Mouse (Mus musculus): ENCODE data around the gene Krtap29-1. TPM values are rescaled to one million over a fixed set of nuclear protein-coding genes. Genes with fewer than 3 reads are reported as not detected.

Krtap29-1 gene
- polyA plus RNA-seq, 2 experiments from 2014 or later, result not detected

- ATAC-seq, result no peak
Measured at GRCm38 (mm10) chr11:99937751-99938264, 41.0 kb downstream of the Krtap29-1 start.

- no peak for ATAC-seq
Measured at GRCm38 (mm10) chr11:99935991-99936390, 42.9 kb downstream of the Krtap29-1 start, which contains the start of gene Krtap31-2. Krtap31-2 (plus strand) TSS chr11:99936291.

Other genes starting within 250 kb of the Krtap29-1 start
- gene Gm14180, start 244.8 kb downstream of the Krtap29-1 start, polyA plus RNA-seq (2017; shearing (Covaris generic)), result not detected
- not detected for gene Gm11595, start 206.1 kb downstream of the Krtap29-1 start, polyA plus RNA-seq (2017; shearing (Covaris generic))
- not detected for gene Krtap4-8, start 198.3 kb downstream of the Krtap29-1 start, polyA plus RNA-seq (2017; shearing (Covaris generic))
- not detected for gene Krtap4-9, start 193.9 kb downstream of the Krtap29-1 start, polyA plus RNA-seq (2017; shearing (Covaris generic))
- gene Gm11596, start 185.6 kb downstream of the Krtap29-1 start, polyA plus RNA-seq (2017; shearing (Covaris generic)), result not detected
- not detected for gene Gm11569, start 180.1 kb downstream of the Krtap29-1 start, polyA plus RNA-seq (2017; shearing (Covaris generic))
- not detected for gene Gm11554, start 174.6 kb downstream of the Krtap29-1 start, polyA plus RNA-seq (2017; shearing (Covaris generic))
- not detected for gene Krtap4-13, start 169.2 kb downstream of the Krtap29-1 start, polyA plus RNA-seq (2017; shearing (Covaris generic))
- gene Gm11564, start 163.4 kb downstream of the Krtap29-1 start, polyA plus RNA-seq (2017; shearing (Covaris generic)), result not detected
- gene 2300003K06Rik, start 141.0 kb downstream of the Krtap29-1 start, polyA plus RNA-seq (2017; shearing (Covaris generic)), result not detected
- not detected for gene Krtap4-16, start 127.4 kb downstream of the Krtap29-1 start, polyA plus RNA-seq (2017; shearing (Covaris generic))
- not detected for gene Gm11568, start 121.1 kb downstream of the Krtap29-1 start, polyA plus RNA-seq (2017; shearing (Covaris generic))
- not detected for gene Gm11559, start 114.6 kb downstream of the Krtap29-1 start, polyA plus RNA-seq (2017; shearing (Covaris generic))
- not detected for gene Krtap9-1, start 105.7 kb downstream of the Krtap29-1 start, polyA plus RNA-seq (2017; shearing (Covaris generic))
- gene Gm11567, start 99.9 kb downstream of the Krtap29-1 start, polyA plus RNA-seq (2017; shearing (Covaris generic)), result not detected
- gene Krtap31-1, start 71.1 kb downstream of the Krtap29-1 start, polyA plus RNA-seq (2017; shearing (Covaris generic)), result not detected
- not detected for gene Gm11565, start 64.3 kb downstream of the Krtap29-1 start, polyA plus RNA-seq (2017; shearing (Covaris generic))
- not detected for gene Krtap31-2, start 42.8 kb downstream of the Krtap29-1 start, polyA plus RNA-seq (2017; shearing (Covaris generic))
- not detected for gene Krtap9-5, start 30.6 kb downstream of the Krtap29-1 start, polyA plus RNA-seq (2017; shearing (Covaris generic))
- gene Krtap16-1, start 7.5 kb upstream of the Krtap29-1 start, polyA plus RNA-seq (2017; shearing (Covaris generic)), result not detected
- not detected for gene Krtap17-1, start 14.9 kb upstream of the Krtap29-1 start, polyA plus RNA-seq (2017; shearing (Covaris generic))
- not detected for gene Krt33a, start 37.2 kb upstream of the Krtap29-1 start, polyA plus RNA-seq (2017; shearing (Covaris generic))
- not detected for gene Krt33b, start 50.8 kb upstream of the Krtap29-1 start, polyA plus RNA-seq (2017; shearing (Covaris generic))
- not detected for gene Krt34, start 62.5 kb upstream of the Krtap29-1 start, polyA plus RNA-seq (2017; shearing (Covaris generic))
- not detected for gene Krt31, start 71.5 kb upstream of the Krtap29-1 start, polyA plus RNA-seq (2017; shearing (Covaris generic))
- not detected for gene Krt32, start 109.2 kb upstream of the Krtap29-1 start, polyA plus RNA-seq (2017; shearing (Covaris generic))
- gene Krt35, start 117.2 kb upstream of the Krtap29-1 start, polyA plus RNA-seq (2017; shearing (Covaris generic)), result not detected
- not detected for gene Krt36, start 126.6 kb upstream of the Krtap29-1 start, polyA plus RNA-seq (2017; shearing (Covaris generic))
- gene Krt13, start 142.5 kb upstream of the Krtap29-1 start, polyA plus RNA-seq (2017; shearing (Covaris generic)), result not detected
- not detected for gene Krt15, start 156.9 kb upstream of the Krtap29-1 start, polyA plus RNA-seq (2017; shearing (Covaris generic))
- not detected for gene Krt19, start 169.6 kb upstream of the Krtap29-1 start, polyA plus RNA-seq (2017; shearing (Covaris generic))
- gene Krt9, start 214.2 kb upstream of the Krtap29-1 start, polyA plus RNA-seq (2017; shearing (Covaris generic)), result not detected
- not detected for gene Krt14, start 228.5 kb upstream of the Krtap29-1 start, polyA plus RNA-seq (2017; shearing (Covaris generic))

Measured in CD4-positive, CD25-positive, alpha-beta regulatory T cell, adult 4 months (primary cell).